Mouse (Mus musculus) lung, postnatal 0 days (tissue): ENCODE results near the gene Arxes2. TPM values are rescaled to one million over a fixed set of nuclear protein-coding genes. Genes with fewer than 3 reads are reported as not detected.
A peak's percentile ranks its signal among the peaks of the same experiment; 100 is the strongest.
"Not testable (repeated sequence)": the region's sequence is repeated elsewhere in the genome, so short reads cannot be mapped to it uniquely, and the experiment has no call there.

ENCODE experiments used
- ATAC-seq: fragments of 200-750 bp; cut with Nextera tagmentation; 2 replicates; pipeline ENCODE4 v1.8.0; 2017; ENCODE audit warnings: moderate library complexity
- DNase-seq: peaks from one replicate; pipeline ENCODE4 v3.0.0-alpha.2; 2016; ENCODE audit warnings: low spot score
- H3K27ac ChIP-seq: fragments of 300-500 bp; sonication (generic); 2 replicates; pipeline ENCODE4 v1.5.1; 2014; ENCODE audit warnings: antibody characterized with exemption, mild to moderate bottlenecking, low read length, mixed read lengths
- H3K27me3 ChIP-seq: fragments of 300-500 bp; sonication (generic); replicated peaks from 2 replicates; pipeline ENCODE4 v1.6.1; 2014; ENCODE audit warnings: low read length, mixed read lengths; ENCODE audit not compliant: insufficient read depth
- H3K36me3 ChIP-seq: fragments of 300-500 bp; sonication (generic); 2 replicates; pipeline ENCODE4 v1.6.1; 2014; ENCODE audit warnings: low read length, mixed read lengths; ENCODE audit not compliant: insufficient read depth
- H3K4me1 ChIP-seq: fragments of 300-500 bp; sonication (generic); 2 replicates; pipeline ENCODE4 v1.6.1; 2014; ENCODE audit warnings: antibody characterized with exemption, low read depth, low read length, mixed read lengths; ENCODE audit not compliant: insufficient read depth
- H3K4me2 ChIP-seq: fragments of 300-500 bp; sonication (generic); replicated peaks from 2 replicates; pipeline ENCODE4 v1.6.1; 2014; ENCODE audit warnings: low read depth, mild to moderate bottlenecking, low read length, moderate library complexity, mixed read lengths
- H3K4me3 ChIP-seq: fragments of 300-500 bp; sonication (generic); 2 replicates; pipeline ENCODE4 v1.5.1; 2014; ENCODE audit warnings: low read depth, low read length
- H3K9ac ChIP-seq: fragments of 300-500 bp; sonication (generic); replicated peaks from 2 replicates; pipeline ENCODE4 v1.6.1; 2014; ENCODE audit warnings: low read depth, mild to moderate bottlenecking
- H3K9me3 ChIP-seq: fragments of 300-500 bp; sonication (generic); 2 replicates; pipeline ENCODE4 v1.6.1; 2016; ENCODE audit warnings: low read length, mixed read lengths
- CTCF ChIP-seq: IDR thresholded peaks from 2 replicates; pipeline ENCODE4 v1.5.1; 2016; ENCODE audit warnings: antibody characterized with exemption, mild to moderate bottlenecking
- EP300 ChIP-seq: IDR thresholded peaks from 2 replicates; pipeline ENCODE4 v1.6.1; 2016; ENCODE audit warnings: antibody characterized with exemption, mild to moderate bottlenecking, control low read depth
- WGBS: fragments of 180-500 bp; shearing (Covaris S2); extraction: QIAGEN DNeasy Blood & Tissue Kit; methylation state at CpG from one replicate; pipeline ENCODE4 v1.1.7; 2014; 5-methylcytosine and 5-hydroxymethylcytosine counted together
- polyA plus RNA-seq: library from polyadenylated mRNA; unstranded; fragments of >200 nt; fragmentation: Nextera tagmentation; extraction: Ambion mirVana; gene quantifications from 2 replicates; pipeline ENCODE4 v1.2.1, GENCODE M21; 2015

Arxes2 gene
- polyA plus RNA-seq, 1 experiment from 2014 or later = 79.0 TPM

GRCm38 (mm10) chrX:135984539-135985260 lies 8.9 kb upstream of the Arxes2 start:
- no peaks in the 10 kb centered on the region for H3K27me3 ChIP-seq
- H3K4me1 ChIP-seq = no peaks in the 10 kb centered on the region
- 56% methylated on average over 6 of the region's 6 CpGs for WGBS
- no peak overlapping the region for H3K4me3 ChIP-seq
- no peak overlapping the region for H3K27ac ChIP-seq
- TF ChIP-seq EP300 = no peak
- no peak for TF ChIP-seq CTCF
- DNase-seq (no peak), ATAC-seq (no peak)
- no peaks in the 10 kb centered on the region for H3K36me3 ChIP-seq
- H3K9me3 ChIP-seq = no peaks in the 10 kb centered on the region
- H3K4me2 ChIP-seq = no peak overlapping the region
- H3K9ac ChIP-seq = no peak overlapping the region

- ATAC-seq (no peak), DNase-seq (no peak)
- 99% methylated on average over 3 of the region's 3 CpGs for WGBS
- no peaks in the 10 kb centered on the region for H3K9me3 ChIP-seq
- TF ChIP-seq EP300 (no peak), CTCF (no peak)
- H3K9ac ChIP-seq = no peak overlapping the region
- H3K36me3 ChIP-seq = no peaks in the 10 kb centered on the region
- no peak overlapping the region for H3K4me2 ChIP-seq
- H3K4me3 ChIP-seq = no peak overlapping the region
- H3K27ac ChIP-seq = no peak overlapping the region
- H3K27me3 ChIP-seq = no peaks in the 10 kb centered on the region
- no peaks in the 10 kb centered on the region for H3K4me1 ChIP-seq
These were observed 7.4 kb upstream of the Arxes2 start for GRCm38 (mm10) chrX:135986267-135986666.

GRCm38 (mm10) chrX:135990661-135991060 lies 3.0 kb upstream of the Arxes2 start:
- ATAC-seq = peak; percentile 58; the same call in 1 of the 2 replicates
- Histone ChIP-seq H3K4me1 (no peaks in the 10 kb centered on the region), H3K27ac (no peak overlapping the region), H3K27me3 (no peaks in the 10 kb centered on the region), H3K9ac (no peak overlapping the region), H3K36me3 (no peaks in the 10 kb centered on the region), H3K4me2 (no peak overlapping the region), H3K4me3 (no peak overlapping the region), H3K9me3 (no peaks in the 10 kb centered on the region)
- 58% methylated on average over 2 of the region's 2 CpGs for WGBS
- DNase-seq = peak; percentile 30
- TF ChIP-seq CTCF = no peak

- H3K4me1 ChIP-seq, H3K9ac ChIP-seq, DNase-seq, H3K4me2 ChIP-seq, H3K4me3 ChIP-seq, H3K9me3 ChIP-seq, H3K36me3 ChIP-seq, H3K27me3 ChIP-seq, H3K27ac ChIP-seq: not testable (repeated sequence)
- WGBS = 59% methylated on average over 2 of the region's 3 CpGs
- peak; percentile 40 for ATAC-seq
These were observed 431 bp upstream of the Arxes2 start for GRCm38 (mm10) chrX:135993192-135993594.

GRCm38 (mm10) chrX:136007199-136007843 lies 13.7 kb downstream of the Arxes2 start:
- no peaks in the 10 kb centered on the region for H3K36me3 ChIP-seq
- no peaks in the 10 kb centered on the region for H3K4me1 ChIP-seq
- DNase-seq = no peak
- WGBS = 44% methylated on average over 5 of the region's 5 CpGs
- no peak overlapping the region for H3K9ac ChIP-seq
- no peak overlapping the region for H3K4me3 ChIP-seq
- no peak overlapping the region for H3K4me2 ChIP-seq
- ATAC-seq = no peak
- H3K27ac ChIP-seq = no peak overlapping the region
- TF ChIP-seq EP300 (no peak), CTCF (no peak)
- no peaks in the 10 kb centered on the region for H3K9me3 ChIP-seq
- no peaks in the 10 kb centered on the region for H3K27me3 ChIP-seq

GRCm38 (mm10) chrX:136014392-136014791 lies 20.8 kb downstream of the Arxes2 start:
- no peaks in the 10 kb centered on the region for H3K36me3 ChIP-seq
- TF ChIP-seq EP300 (no peak), CTCF (no peak)
- no peaks in the 10 kb centered on the region for H3K9me3 ChIP-seq
- no peaks in the 10 kb centered on the region for H3K4me1 ChIP-seq
- no peak overlapping the region for H3K27ac ChIP-seq
- H3K4me3 ChIP-seq = no peak overlapping the region
- ATAC-seq (peak; percentile 41), DNase-seq (peak; percentile 23)
- no peaks in the 10 kb centered on the region for H3K27me3 ChIP-seq
- 13% methylated on average over 2 of the region's 2 CpGs for WGBS
- H3K4me2 ChIP-seq = no peak overlapping the region
- H3K9ac ChIP-seq = no peak overlapping the region
